Mouse (Mus musculus): ENCODE results near the gene Rfx7. TPM values are rescaled to one million over a fixed set of nuclear protein-coding genes. Genes with fewer than 3 reads are reported as not detected.
"Not testable (repeated sequence)": the region's sequence is repeated elsewhere in the genome, so short reads cannot be mapped to it uniquely, and the experiment has no call there.

Gene Rfx7
- polyA plus RNA-seq, 1 experiment, result 6.5 TPM

- DNase-seq (ENCODE audit: low read depth), result no peak
Observed at GRCm38 (mm10) chr9:72543590-72543989, 11.6 kb downstream of the Rfx7 start.

GRCm38 (mm10) chr9:72558780-72559179, 26.7 kb downstream of the Rfx7 start:
- no peak for DNase-seq (ENCODE audit: low read depth)

GRCm38 (mm10) chr9:72560316-72560715, 28.3 kb downstream of the Rfx7 start:
- no peak for DNase-seq (ENCODE audit: low read depth)

- DNase-seq (ENCODE audit: low read depth), result no peak
Observed at GRCm38 (mm10) chr9:72563277-72563676, 31.2 kb downstream of the Rfx7 start.

GRCm38 (mm10) chr9:72567116-72567515, 35.1 kb downstream of the Rfx7 start:
- no peak for DNase-seq (ENCODE audit: low read depth)

- DNase-seq (ENCODE audit: low read depth), result peak; percentile 8
Observed at GRCm38 (mm10) chr9:72580216-72580615, 48.2 kb downstream of the Rfx7 start.

- DNase-seq (ENCODE audit: low read depth), result no peak
Observed at GRCm38 (mm10) chr9:72590861-72591260, 58.8 kb downstream of the Rfx7 start.

GRCm38 (mm10) chr9:72592016-72592415, 60.0 kb downstream of the Rfx7 start:
- no peak for DNase-seq (ENCODE audit: low read depth)

- DNase-seq (ENCODE audit: low read depth), result not testable (repeated sequence)
Observed at GRCm38 (mm10) chr9:72594656-72595055, 62.6 kb downstream of the Rfx7 start.

- peak; percentile 31 for DNase-seq (ENCODE audit: low read depth)
Observed at GRCm38 (mm10) chr9:72600142-72600541, 68.1 kb downstream of the Rfx7 start.

- no peak for DNase-seq (ENCODE audit: low read depth)
Observed at GRCm38 (mm10) chr9:72609771-72610170, 77.7 kb downstream of the Rfx7 start.

GRCm38 (mm10) chr9:72613884-72614283, 81.8 kb downstream of the Rfx7 start:
- DNase-seq (ENCODE audit: low read depth), result no peak

- no peak for DNase-seq (ENCODE audit: low read depth)
Observed at GRCm38 (mm10) chr9:72614786-72615480, 82.9 kb downstream of the Rfx7 start.

- DNase-seq (ENCODE audit: low read depth), result no peak
Observed at GRCm38 (mm10) chr9:72618037-72618436, 86.0 kb downstream of the Rfx7 start.

- DNase-seq (ENCODE audit: low read depth), result no peak
Observed at GRCm38 (mm10) chr9:72623605-72624004, 91.6 kb downstream of the Rfx7 start.

- no peak for DNase-seq (ENCODE audit: low read depth)
Observed at GRCm38 (mm10) chr9:72627598-72627997, 95.6 kb downstream of the Rfx7 start.

GRCm38 (mm10) chr9:72628591-72628990, 96.6 kb downstream of the Rfx7 start:
- DNase-seq (ENCODE audit: low read depth), result no peak

- DNase-seq (ENCODE audit: low read depth), result no peak
Observed at GRCm38 (mm10) chr9:72632198-72632597, 100.2 kb downstream of the Rfx7 start.

GRCm38 (mm10) chr9:72635134-72635533, 103.1 kb downstream of the Rfx7 start:
- no peak for DNase-seq (ENCODE audit: low read depth)

- no peak for DNase-seq (ENCODE audit: low read depth)
Observed at GRCm38 (mm10) chr9:72636547-72636946, 104.5 kb downstream of the Rfx7 start.

- DNase-seq (ENCODE audit: low read depth), result no peak
Observed at GRCm38 (mm10) chr9:72637243-72637642, 105.2 kb downstream of the Rfx7 start.

GRCm38 (mm10) chr9:72638951-72639842, 107.2 kb downstream of the Rfx7 start:
- no peak for DNase-seq (ENCODE audit: low read depth)

Data from gonadal fat pad, adult 2 months (tissue).